Mouse (Mus musculus) ovary, adult 2 months (tissue): ENCODE data around the gene Adss. TPM values are rescaled to one million over a fixed set of nuclear protein-coding genes. Genes with fewer than 3 reads are reported as not detected.

Experiments
- polyA plus RNA-seq: library from polyadenylated mRNA; depleted of rRNA; stranded (reverse); fragments of >200 nt; gene quantifications from 2 replicates; pipeline ENCODE4 v1.2.3, GENCODE M21; 2012; rRNA removed

Gene Adss
- 22.3 and 26.9 TPM in 2 replicates for polyA plus RNA-seq

DNA sequence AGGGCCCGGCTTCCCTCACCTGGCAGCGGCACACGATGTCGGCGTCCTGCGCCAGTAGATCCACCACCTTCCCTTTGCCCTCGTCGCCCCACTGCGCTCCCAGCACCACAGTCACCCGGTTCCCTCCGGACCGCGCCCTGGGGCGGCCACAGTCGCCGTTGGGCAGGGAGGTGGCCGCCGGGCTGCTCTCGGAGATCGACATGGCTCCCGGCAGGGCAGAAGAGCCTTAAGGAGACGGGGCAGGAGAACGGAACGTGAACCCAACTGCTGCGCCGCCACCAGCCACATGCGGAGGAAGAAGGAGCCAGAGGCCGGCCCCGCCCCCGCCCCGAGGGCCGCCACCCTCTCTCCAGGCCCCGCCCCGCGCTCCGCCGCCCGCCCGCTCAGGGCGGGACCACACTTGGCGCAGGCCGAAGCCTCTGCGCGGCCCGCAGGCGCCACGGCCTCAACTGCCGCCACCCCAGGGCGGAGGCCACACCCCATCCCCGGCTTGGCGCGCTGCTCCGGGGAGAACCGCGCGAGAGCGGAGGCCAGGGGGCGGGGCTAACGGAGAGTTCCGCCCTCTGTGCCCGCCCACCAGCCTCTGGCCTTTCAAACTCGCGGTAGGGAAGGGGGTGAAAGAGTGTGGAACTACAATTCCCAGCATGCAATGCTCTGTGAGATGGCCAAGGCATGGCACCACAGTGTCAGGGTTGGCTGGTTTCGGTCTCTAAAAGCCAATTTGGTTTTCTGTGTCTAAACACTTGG lies at the start of gene Adss:
Adss (minus strand) TSS at position 319 of the 747 bp plus-strand sequence.

DNA sequence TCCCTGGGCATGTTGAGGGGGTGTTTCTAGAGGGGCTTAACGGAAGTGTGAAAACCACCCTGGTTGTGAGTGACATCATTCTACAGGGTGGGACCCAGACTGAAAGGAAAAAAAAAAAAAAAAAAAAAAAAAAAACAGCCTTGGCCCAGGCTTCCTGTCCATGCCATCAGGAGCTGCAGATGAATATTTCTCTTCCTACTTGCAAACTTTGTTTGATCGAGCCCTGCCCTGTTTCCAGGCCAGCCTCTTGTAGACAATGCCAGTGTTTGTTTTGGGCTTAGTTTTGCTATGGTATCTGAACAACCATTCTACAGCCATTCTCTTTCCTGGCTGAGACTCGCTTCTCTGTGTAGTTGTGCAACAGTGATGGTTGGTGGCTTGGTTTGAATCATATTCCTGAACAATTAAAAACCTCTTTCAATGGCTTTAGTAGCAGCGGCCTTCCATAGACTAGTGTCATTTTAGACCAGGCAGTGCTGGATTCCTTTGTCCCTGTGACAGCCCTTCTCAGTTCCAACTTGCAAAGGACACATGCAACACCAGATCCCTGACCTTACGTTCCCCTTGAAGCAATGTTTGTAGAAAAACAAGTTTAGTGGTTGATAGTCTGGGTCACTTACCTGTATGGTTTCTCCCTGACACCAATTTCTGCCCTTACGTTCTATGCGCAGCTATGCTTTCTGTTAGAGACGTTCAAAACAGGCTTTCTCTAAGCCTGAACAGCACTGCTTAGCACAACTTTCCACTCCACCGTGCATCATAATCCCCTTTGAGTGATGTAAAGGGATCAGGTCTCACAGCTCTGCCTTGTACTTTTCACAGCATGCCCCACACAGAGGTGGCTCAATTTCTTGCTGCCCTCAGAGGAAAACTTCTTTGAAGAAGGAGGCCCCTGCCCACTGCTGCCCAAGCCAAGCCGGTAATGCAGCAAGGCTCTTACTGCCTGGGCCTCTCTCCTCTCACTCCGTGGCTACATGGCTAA lies 67.0 kb downstream of the Adss start, which contains the start of gene 1700016C15Rik:
1700016C15Rik (plus strand) TSS at position 772 of the 982 bp plus-strand sequence.

Other genes starting within 250 kb of the Adss start
- not detected in 2 replicates for gene 1700016C15Rik, start 66.7 kb downstream of the Adss start, polyA plus RNA-seq
- gene Catspere2, start 186.9 kb upstream of the Adss start, polyA plus RNA-seq = 0.44 and 1.1 TPM in 2 replicates